Mouse (Mus musculus) embryonic facial prominence, embryonic 11.5 days (tissue): Measurements from ENCODE around the gene Thpo. TPM values are rescaled to one million over a fixed set of nuclear protein-coding genes. Genes with fewer than 3 reads are reported as not detected.
A peak's percentile ranks its signal among the peaks of the same experiment; 100 is the strongest.

Experiments
- ATAC-seq: fragments of 200-750 bp; cut with Nextera tagmentation; replicated peaks from 2 replicates; pipeline ENCODE4 v1.8.0; 2017; ENCODE audit warnings: low read depth; ENCODE audit not compliant: insufficient number of reproducible peaks, low FRiP score, low TSS enrichment
- DNase-seq: peaks from one replicate; pipeline ENCODE4 v3.0.0-alpha.2; 2015; ENCODE audit warnings: low spot score
- H3K27ac ChIP-seq: fragments of 300-500 bp; sonication (generic); replicated peaks from 2 replicates; pipeline ENCODE4 v1.5.1; 2014; ENCODE audit warnings: mild to moderate bottlenecking, low read depth, low read length, control low read depth
- H3K27me3 ChIP-seq: fragments of 300-500 bp; sonication (generic); 2 replicates; pipeline ENCODE4 v1.6.1; 2014; ENCODE audit warnings: mild to moderate bottlenecking, low read length, moderate library complexity, mixed read lengths; ENCODE audit not compliant: control insufficient read depth, insufficient read depth
- H3K36me3 ChIP-seq: fragments of 300-500 bp; sonication (generic); replicated peaks from 2 replicates; pipeline ENCODE4 v1.6.1; 2014; ENCODE audit warnings: low read depth, mild to moderate bottlenecking, low read length, moderate library complexity, mixed read lengths; ENCODE audit not compliant: control insufficient read depth, insufficient read depth
- H3K4me1 ChIP-seq: fragments of 300-500 bp; sonication (generic); 2 replicates; pipeline ENCODE4 v1.6.1; 2014; ENCODE audit warnings: low read length, mixed read lengths; ENCODE audit not compliant: control insufficient read depth, insufficient read depth
- H3K4me2 ChIP-seq: fragments of 300-500 bp; sonication (generic); 2 replicates; pipeline ENCODE4 v1.6.1; 2014; ENCODE audit warnings: low read depth, mild to moderate bottlenecking, control low read depth, low read length, moderate library complexity
- H3K4me3 ChIP-seq: fragments of 300-500 bp; sonication (generic); 2 replicates; pipeline ENCODE4 v1.5.1; 2014; ENCODE audit warnings: low read depth, low read length, control low read depth
- H3K9ac ChIP-seq: fragments of 300-500 bp; sonication (generic); replicated peaks from 2 replicates; pipeline ENCODE4 v1.6.1; 2014; ENCODE audit warnings: mild to moderate bottlenecking, control low read depth, low read length
- H3K9me3 ChIP-seq: fragments of 300-500 bp; sonication (generic); replicated peaks from 2 replicates; pipeline ENCODE4 v1.6.1; 2016; ENCODE audit warnings: mild to moderate bottlenecking, low read length, inconsistent platforms, mixed read lengths; ENCODE audit not compliant: control insufficient read depth
- WGBS: fragments of 180-500 bp; shearing (Covaris S2); extraction: QIAGEN DNeasy Blood & Tissue Kit; methylation state at CpG from one replicate; pipeline ENCODE4 v1.1.7; 2014; 5-methylcytosine and 5-hydroxymethylcytosine counted together
- polyA plus RNA-seq: library from polyadenylated mRNA; unstranded; fragments of >200 nt; fragmentation: Nextera tagmentation; extraction: Ambion mirVana; gene quantifications from 2 replicates; pipeline ENCODE4 v1.2.1, GENCODE M21; 2014

The Thpo gene
- polyA plus RNA-seq, 1 experiment from 2014 or later: 0.48 TPM

DNA sequence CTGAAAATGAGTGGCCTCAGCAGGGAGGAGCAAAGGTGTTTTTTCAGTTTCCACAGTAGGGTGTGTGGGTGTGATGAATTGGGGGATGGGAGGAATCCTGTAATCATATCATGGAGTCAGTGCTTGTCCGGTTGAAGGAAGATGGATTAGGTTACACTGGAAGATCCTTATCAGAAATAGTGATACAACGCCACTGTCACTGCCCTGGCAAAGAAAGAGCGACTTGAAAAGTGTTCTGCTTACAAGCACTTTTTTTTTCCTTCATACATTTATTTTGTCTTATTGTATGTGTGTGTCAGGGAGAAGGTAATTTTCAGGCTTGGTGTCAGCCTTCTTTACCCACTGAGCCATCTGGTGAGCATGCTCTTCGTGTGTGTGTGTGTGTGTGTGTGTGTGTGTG lies 11.6 kb downstream of the Thpo start:
- Histone ChIP-seq H3K27ac (no peak overlapping the region), H3K4me2 (no peak overlapping the region), H3K36me3 (no peaks in the 10 kb centered on the region; the same call in 1 of the 2 replicates), H3K4me3 (no peak overlapping the region), H3K27me3 (no peaks in the 10 kb centered on the region), H3K4me1 (0 out of 2 replicates have a peak, but pooled peaks cover 2% of the 10 kb centered on the region), H3K9ac (no peak overlapping the region), H3K9me3 (no peaks in the 10 kb centered on the region)
- 70% methylated on average over 4 of the region's 4 CpGs for WGBS
- no peak for ATAC-seq
- no peak for DNase-seq

DNA sequence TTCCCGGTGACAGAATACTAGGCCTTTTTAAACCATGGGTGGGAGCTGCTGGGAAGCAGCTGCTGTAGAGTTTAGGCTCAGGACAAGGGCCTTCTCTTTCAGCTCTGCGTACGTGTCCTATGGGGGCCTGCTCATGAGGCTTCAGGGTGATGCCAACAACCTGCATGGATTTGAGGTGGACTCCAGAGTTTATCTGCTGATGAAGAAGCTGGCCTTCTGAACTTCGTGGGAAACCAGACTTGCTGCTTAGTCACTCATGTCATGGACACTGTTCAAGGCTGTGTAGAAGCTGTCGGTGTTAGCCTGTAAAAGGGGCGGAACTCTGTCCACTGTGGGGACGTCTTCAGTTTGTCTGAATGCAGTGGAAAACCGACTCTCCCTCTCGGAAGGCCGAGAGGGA lies 12.5 kb downstream of the Thpo start:
- Histone ChIP-seq H3K4me3 (no peak overlapping the region), H3K27ac (no peak overlapping the region), H3K4me2 (no peak overlapping the region), H3K9ac (no peak overlapping the region), H3K36me3 (no peaks in the 10 kb centered on the region; the same call in 1 of the 2 replicates), H3K27me3 (no peaks in the 10 kb centered on the region), H3K9me3 (no peaks in the 10 kb centered on the region), H3K4me1 (0 out of 2 replicates have a peak, but pooled peaks cover 2% of the 10 kb centered on the region)
- ATAC-seq (no peak), DNase-seq (no peak)
- 82% methylated on average over 10 of the region's 10 CpGs for WGBS

DNA sequence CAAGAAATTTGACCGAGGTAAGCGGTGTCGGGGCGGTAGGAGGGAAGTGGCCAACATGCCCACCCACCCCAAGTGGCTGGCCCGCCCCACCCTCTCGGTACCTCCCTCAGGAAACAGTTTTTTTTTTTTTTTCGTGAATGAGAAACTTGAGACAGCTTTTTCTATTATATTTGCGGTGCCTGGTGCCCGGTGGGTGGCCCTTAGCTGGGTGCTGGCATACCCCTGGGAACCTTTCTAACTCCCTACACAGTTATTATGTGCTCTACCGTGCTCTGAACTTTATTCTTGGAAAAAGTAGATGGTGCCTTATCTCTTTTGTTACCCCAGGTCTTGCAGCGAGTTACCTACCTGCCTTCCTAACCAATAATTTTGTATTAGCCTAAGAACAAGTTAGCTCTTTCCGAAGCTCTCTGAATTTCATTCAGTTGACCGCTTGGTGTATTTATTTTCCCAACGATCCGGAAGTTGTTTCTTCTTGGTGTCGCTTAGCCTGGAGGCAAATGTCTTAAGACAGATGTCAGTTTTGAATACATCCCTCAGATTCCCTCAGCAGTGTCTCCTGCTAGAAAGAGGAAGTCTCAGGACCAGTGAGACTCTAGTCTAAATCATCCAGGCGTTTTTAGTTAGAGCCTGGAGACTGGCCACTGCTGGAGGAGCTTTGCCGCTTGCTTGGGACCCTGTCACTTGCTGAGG lies 16.2 kb downstream of the Thpo start:
- peaks cover 4% of the 10 kb centered on the region; the same call in 1 of the 2 replicates for H3K4me1 ChIP-seq
- WGBS: 2% methylated on average over 18 of the region's 18 CpGs
- ATAC-seq: peak; percentile 4; the same call in 1 of the 2 replicates

DNA sequence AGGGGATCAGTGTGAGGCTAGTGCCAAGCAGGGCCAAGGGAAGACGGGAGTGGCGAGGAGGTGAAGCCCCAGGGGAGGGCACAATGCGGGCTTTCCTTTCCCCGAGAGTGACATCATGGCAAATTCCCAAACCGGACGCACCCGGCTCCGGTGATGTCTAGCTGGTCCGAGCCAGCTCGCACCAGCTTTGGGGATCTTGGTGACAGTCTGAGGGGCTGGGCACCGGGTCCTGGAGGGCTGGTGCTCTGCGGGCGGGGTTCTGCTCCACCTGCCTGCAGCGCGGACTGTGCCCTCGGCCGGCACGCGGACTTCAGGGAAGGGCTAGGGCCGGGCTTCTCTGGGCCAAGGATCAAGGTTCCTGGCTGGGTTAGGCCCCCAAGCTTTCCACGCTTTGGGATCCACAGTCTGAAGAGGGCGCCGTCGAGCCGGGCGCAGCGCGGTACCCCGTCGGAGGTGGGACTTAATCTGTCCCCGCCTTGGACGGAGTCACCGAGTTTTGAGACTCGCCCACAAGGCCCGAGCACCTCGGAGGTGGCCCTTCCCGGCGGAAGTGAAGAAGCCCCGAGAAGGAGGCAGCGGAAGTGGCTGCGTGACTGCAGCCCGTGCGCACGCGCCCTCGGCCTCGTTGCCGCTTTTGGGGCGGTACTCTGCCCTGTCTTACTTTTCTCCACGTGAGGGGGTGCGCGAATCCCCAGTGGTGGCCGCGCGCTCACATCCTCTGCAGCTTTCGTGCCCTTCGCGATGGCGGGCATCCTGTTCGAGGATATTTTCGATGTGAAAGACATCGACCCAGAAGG lies 16.9 kb downstream of the Thpo start, which contains the start of the genes Polr2h and Clcn2:
Polr2h (plus strand) TSS at position 485 of the 797 bp plus-strand sequence.
Clcn2 (minus strand) TSS at position 566 of the 797 bp plus-strand sequence.
- Histone ChIP-seq H3K4me1 (peaks cover 4% of the 10 kb centered on the region; the same call in 1 of the 2 replicates), H3K36me3 (peaks cover 3% of the 10 kb centered on the region; the same call in 1 of the 2 replicates), H3K4me2 (peak within 1 kb of the TSS; percentile 89), H3K9me3 (no peaks in the 10 kb centered on the region), H3K4me3 (peak within 1 kb of the TSS; percentile 69), H3K9ac (peak within 1 kb of the TSS; percentile 83), H3K27ac (peak within 1 kb of the TSS; percentile 88), H3K27me3 (no peaks in the 10 kb centered on the region)
- 0% methylated on average over 58 of the region's 62 CpGs for WGBS
- ATAC-seq: peak; percentile 79
- peak; percentile 97 for DNase-seq

More for the DNA sequence above, 16.2 kb downstream of the Thpo start:
- DNase-seq: peak; percentile 36
- Histone ChIP-seq H3K27me3 (no peaks in the 10 kb centered on the region), H3K4me2 (peak overlapping the region; percentile 89), H3K4me3 (peak overlapping the region; percentile 69), H3K27ac (peak overlapping the region; percentile 88), H3K36me3 (peaks cover under 1% of the 10 kb centered on the region; the same call in 1 of the 2 replicates), H3K9me3 (no peaks in the 10 kb centered on the region), H3K9ac (peak overlapping the region; percentile 83)

DNA sequence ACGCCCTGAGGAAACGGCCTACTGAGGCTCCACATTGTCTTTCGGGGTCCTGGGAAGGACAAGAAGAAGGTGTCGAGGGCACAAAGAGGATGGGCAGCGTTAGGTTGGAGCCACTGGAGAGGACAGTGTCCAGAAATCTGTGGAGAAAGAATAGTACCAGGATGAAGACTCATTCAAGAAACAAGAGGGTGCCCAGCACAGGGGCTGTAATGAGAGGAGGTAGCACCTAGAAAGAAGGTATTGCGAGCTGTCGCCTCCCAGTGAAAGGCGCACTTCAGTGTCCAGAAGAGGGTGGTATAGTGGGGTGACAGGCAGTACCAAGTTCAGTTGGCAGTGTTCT lies 17.5 kb downstream of the Thpo start:
- 0 out of 2 replicates have a peak, but pooled peaks have one; percentile 4 for ATAC-seq
- Histone ChIP-seq H3K4me2 (peak overlapping the region; percentile 89), H3K9me3 (no peaks in the 10 kb centered on the region), H3K27me3 (no peaks in the 10 kb centered on the region), H3K36me3 (peaks cover 3% of the 10 kb centered on the region; the same call in 1 of the 2 replicates), H3K4me3 (peak overlapping the region; percentile 69), H3K27ac (peak overlapping the region; percentile 88), H3K9ac (peak overlapping the region; percentile 83), H3K4me1 (peaks cover 4% of the 10 kb centered on the region; the same call in 1 of the 2 replicates)
- no peak for DNase-seq
- under 1% methylated on average over 8 of the region's 8 CpGs for WGBS

DNA sequence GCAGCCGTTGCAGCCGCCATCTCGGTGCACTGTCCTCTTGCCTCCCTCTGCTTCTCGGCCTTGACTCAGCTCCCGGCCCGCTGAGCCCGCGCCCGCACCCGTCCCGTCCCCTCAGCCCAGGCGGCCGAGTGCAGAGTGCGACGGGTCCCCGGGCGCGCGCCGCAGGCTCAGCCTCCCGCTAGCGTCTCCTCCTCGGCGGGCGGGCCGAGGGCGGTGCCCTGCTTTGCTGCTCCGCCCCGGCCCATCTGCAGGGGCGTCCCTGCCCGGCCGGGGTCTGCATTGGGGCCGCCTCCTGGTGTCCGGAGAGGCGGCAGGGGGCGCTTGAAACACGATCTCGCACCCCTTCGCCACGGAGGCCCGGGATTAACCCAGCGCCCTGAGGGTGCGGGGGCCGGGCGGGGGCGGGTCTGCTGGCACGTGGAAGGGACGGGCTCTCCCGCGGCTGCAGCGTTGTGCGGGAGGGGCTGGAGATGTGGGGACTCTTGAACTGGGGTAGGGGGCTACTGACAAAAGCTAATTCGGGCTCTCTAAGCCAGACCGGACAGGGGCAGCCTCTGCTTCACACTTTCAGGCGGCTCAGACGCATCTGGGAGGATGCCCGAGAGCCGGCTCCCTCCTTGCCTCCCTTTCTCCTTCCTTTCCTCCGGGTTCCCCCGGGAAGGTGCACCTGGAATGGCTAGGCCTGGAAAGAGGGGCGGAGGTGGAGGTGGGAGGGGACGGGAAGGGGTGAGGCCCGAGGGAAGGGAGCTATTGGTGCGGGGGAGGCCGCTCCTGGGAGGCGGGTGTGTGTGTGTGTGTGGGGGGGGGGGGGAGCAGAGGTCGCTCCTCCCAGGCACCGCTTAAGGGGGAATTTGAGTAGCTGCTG lies 18.1 kb downstream of the Thpo start:
- peaks cover 3% of the 10 kb centered on the region; the same call in 1 of the 2 replicates for H3K36me3 ChIP-seq
- peak overlapping the region; percentile 89 for H3K4me2 ChIP-seq
- peaks cover 4% of the 10 kb centered on the region; the same call in 1 of the 2 replicates for H3K4me1 ChIP-seq
- DNase-seq (peak; percentile 93), ATAC-seq (peak; percentile 90)
- no peaks in the 10 kb centered on the region for H3K27me3 ChIP-seq
- peak overlapping the region; percentile 83 for H3K9ac ChIP-seq
- H3K4me3 ChIP-seq: peak overlapping the region; percentile 69
- peak overlapping the region; percentile 88 for H3K27ac ChIP-seq
- WGBS: 0% methylated on average over 51 of the region's 68 CpGs
- H3K9me3 ChIP-seq: no peaks in the 10 kb centered on the region

DNA sequence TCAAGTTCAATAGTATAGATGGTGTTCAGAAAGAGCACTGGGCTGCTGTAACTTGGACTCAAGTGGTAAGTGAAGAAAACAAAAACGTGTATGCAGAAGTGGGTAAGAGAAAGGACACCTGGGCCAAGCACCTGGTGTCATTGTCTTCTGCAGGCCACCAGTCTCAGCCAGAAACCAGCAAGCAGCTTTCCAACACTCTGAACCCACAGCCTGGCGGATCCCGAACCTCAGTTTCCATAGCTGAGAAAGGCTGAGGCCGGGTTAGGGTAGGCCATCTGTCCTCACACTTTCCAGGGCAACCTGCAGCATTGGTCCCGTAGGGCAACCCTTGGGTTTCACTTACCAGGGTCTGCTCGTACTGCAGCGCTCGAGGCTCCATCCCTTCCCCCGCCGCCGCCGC lies 18.7 kb downstream of the Thpo start:
- Histone ChIP-seq H3K9ac (peak overlapping the region; percentile 83), H3K27me3 (no peaks in the 10 kb centered on the region), H3K4me2 (peak overlapping the region; percentile 89), H3K27ac (peak overlapping the region; percentile 88), H3K4me1 (peaks cover 4% of the 10 kb centered on the region; the same call in 1 of the 2 replicates), H3K36me3 (peaks cover 3% of the 10 kb centered on the region; the same call in 1 of the 2 replicates), H3K4me3 (peak overlapping the region; percentile 69), H3K9me3 (no peaks in the 10 kb centered on the region)
- DNase-seq (no peak), ATAC-seq (no peak; the same call in 1 of the 2 replicates)
- WGBS: under 1% methylated on average over 12 of the region's 12 CpGs
